Mouse (Mus musculus): ENCODE measurements around the gene Riiad1. TPM values are rescaled to one million over a fixed set of nuclear protein-coding genes. Genes with fewer than 3 reads are reported as not detected.

Gene Riiad1
- polyA plus RNA-seq, 1 experiment from 2014 or later: 6.6 TPM

DNA sequence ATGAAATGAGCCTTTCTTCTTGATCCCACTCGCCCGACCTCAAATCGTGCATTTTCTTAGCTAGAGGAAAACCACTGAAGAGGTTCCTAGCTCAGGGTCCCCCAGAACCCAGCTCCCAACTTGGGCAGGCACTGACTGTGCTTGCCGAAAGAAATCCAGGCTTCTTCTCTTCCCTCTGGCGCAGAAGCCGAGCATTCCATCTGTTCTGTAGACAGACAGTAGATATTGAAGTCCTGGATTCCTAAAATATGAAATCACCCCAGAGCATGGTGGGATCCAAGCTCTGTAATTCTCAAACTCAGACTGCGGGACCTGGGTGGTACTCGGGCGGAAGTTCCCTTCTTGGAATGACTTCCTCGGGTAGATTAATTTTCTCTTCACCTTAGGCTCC is 7.0 kb downstream of the Riiad1 start:
- Histone ChIP-seq H3K4me3 (ENCODE audit: low read depth, low read length) (no peak overlapping the region), H3K27ac (ENCODE audit: low read depth, low read length) (peak overlapping the region; percentile 66), H3K9ac (ENCODE audit: low read depth, low read length) (no peak overlapping the region), H3K9me3 (replicated peaks; ENCODE audit: control insufficient read depth, low read length) (no peaks in the 10 kb centered on the region), H3K4me1 (ENCODE audit: control insufficient read depth, insufficient read depth, low read length) (peaks cover 14% of the 10 kb centered on the region), H3K4me2 (peak overlapping the region; percentile 68), H3K27me3 (ENCODE audit: control insufficient read depth, insufficient read depth, low read length) (no peaks in the 10 kb centered on the region), H3K36me3 (ENCODE audit: control insufficient read depth, insufficient read depth, low read length) (no peaks in the 10 kb centered on the region)
- ATAC-seq (replicated peaks; ENCODE audit: insufficient number of reproducible peaks, low FRiP score, low TSS enrichment): no peak
- WGBS (ENCODE audit: insufficient replicate concordance): 41% methylated on average over 10 of the region's 10 CpGs

DNA sequence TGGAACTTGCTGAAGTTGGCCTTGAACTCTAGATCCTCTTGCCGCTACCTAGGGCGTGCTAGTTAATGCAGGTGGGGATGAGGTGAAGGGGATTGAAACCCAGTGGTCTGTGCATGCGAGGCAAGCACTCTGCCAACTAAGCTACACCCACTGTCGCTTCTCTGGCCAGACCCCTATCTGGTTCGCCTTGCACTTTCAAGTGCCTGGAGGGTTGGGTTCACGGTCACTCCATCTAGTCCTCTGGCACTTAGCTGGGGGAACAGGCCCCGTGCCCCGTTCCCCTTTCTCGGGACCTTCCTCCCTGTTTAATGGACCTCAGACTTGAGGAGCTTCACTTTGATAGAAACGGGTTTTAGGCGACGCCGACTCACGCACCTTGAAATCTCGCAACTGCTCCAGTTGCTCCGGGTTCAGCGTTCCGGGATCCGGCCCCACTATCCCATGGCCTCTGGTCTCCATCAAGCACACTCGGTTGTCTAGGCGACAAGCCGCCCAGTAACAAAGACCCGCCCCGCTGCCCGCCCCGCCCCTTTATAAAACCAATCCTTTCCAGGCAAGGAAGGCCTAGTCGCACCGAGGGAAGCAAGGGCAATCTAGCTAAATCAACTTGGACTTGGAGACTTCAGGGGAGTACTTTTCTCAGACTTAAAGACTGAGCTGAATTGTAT is 7.6 kb downstream of the Riiad1 start:
- Histone ChIP-seq H3K4me2 (peak overlapping the region; percentile 68), H3K4me1 (ENCODE audit: control insufficient read depth, insufficient read depth, low read length) (peaks cover 14% of the 10 kb centered on the region), H3K27me3 (ENCODE audit: control insufficient read depth, insufficient read depth, low read length) (no peaks in the 10 kb centered on the region), H3K27ac (ENCODE audit: low read depth, low read length) (peak overlapping the region; percentile 66), H3K9me3 (replicated peaks; ENCODE audit: control insufficient read depth, low read length) (no peaks in the 10 kb centered on the region), H3K4me3 (ENCODE audit: low read depth, low read length) (peak overlapping the region; percentile 26), H3K36me3 (ENCODE audit: control insufficient read depth, insufficient read depth, low read length) (no peaks in the 10 kb centered on the region), H3K9ac (ENCODE audit: low read depth, low read length) (peak overlapping the region; percentile 39; the same call in 1 of the 2 replicates)
- ATAC-seq (replicated peaks; ENCODE audit: insufficient number of reproducible peaks, low FRiP score, low TSS enrichment): peak; percentile 67; the same call in 1 of the 2 replicates
- 6% methylated on average over 28 of the region's 28 CpGs for WGBS (ENCODE audit: insufficient replicate concordance)

DNA sequence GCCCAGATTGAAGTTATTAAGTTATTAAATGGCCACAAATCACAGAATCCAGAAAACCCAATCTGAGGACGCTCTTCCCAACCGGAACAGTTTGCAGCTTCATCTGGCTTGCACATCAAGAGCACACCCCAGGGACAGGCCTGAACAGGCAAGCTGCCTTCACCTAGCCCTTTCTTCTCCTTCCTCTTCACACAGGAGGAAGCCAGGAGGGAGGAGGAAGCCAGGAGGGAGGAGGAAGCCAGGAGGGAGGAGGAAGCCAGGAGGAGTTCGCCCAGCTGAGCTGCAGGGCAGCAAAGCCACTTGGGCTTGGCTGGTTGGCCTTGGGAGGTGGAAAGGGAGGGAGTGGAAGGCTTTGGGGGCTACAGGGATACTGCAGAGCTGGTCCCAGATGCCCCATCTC is 11.2 kb downstream of the Riiad1 start:
- 31% methylated on average over 3 of the region's 3 CpGs for WGBS (ENCODE audit: insufficient replicate concordance)
- ATAC-seq (replicated peaks; ENCODE audit: insufficient number of reproducible peaks, low FRiP score, low TSS enrichment): no peak
- no peaks in the 10 kb centered on the region for H3K27me3 ChIP-seq (ENCODE audit: control insufficient read depth, insufficient read depth, low read length)

DNA sequence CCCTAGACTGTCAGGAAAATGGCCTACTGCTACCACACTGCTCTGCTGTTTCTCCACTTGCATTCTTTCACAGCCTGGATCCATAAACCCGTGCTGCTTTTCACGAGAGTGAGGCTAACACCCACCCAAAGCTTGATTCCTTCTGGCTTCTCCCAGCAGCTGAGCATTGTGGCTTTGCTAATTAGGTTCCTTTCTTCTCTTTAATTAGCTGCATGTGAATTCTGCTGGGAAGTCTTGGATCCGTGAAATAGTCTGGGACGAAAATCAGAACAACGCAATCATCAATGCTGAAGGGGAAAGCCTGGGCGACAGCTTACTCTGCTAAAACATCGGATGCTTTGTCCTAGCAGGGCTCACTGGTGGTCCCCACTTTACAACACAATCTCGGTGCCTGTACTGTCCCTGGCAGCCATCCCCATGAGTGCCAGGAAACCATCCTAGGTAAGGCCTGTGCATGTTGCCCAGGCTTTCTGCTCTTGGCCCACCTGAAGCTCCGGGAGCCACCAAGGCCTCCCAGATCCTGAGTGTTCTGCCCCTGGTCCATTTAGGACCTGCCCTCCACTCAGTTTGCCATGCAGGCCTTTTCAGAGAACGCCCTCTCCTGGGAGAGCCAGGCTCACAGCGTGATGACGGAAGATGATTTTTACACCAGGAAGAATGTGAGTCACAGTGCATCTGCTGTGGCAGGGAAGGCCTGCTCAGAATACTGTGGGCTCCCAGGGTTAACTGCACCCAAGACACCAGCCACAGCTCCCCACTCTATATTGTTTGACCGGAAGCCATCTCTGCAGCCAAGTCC is 14.3 kb downstream of the Riiad1 start:
- Histone ChIP-seq H3K4me1 (ENCODE audit: control insufficient read depth, insufficient read depth, low read length) (no peaks in the 10 kb centered on the region), H3K4me3 (ENCODE audit: low read depth, low read length) (no peak overlapping the region), H3K27me3 (ENCODE audit: control insufficient read depth, insufficient read depth, low read length) (no peaks in the 10 kb centered on the region), H3K4me2 (no peak overlapping the region), H3K9ac (ENCODE audit: low read depth, low read length) (no peak overlapping the region), H3K27ac (ENCODE audit: low read depth, low read length) (no peak overlapping the region), H3K9me3 (replicated peaks; ENCODE audit: control insufficient read depth, low read length) (no peaks in the 10 kb centered on the region), H3K36me3 (ENCODE audit: control insufficient read depth, insufficient read depth, low read length) (no peaks in the 10 kb centered on the region)
- no peak for ATAC-seq (replicated peaks; ENCODE audit: insufficient number of reproducible peaks, low FRiP score, low TSS enrichment)
- 68% methylated on average over 13 of the region's 13 CpGs for WGBS (ENCODE audit: insufficient replicate concordance)

More for the DNA sequence above, 11.2 kb downstream of the Riiad1 start:
- H3K9ac ChIP-seq (ENCODE audit: low read depth, low read length): no peak overlapping the region
- H3K9me3 ChIP-seq (replicated peaks; ENCODE audit: control insufficient read depth, low read length): no peaks in the 10 kb centered on the region
- no peak overlapping the region for H3K4me2 ChIP-seq
- no peak overlapping the region for H3K4me3 ChIP-seq (ENCODE audit: low read depth, low read length)
- H3K36me3 ChIP-seq (ENCODE audit: control insufficient read depth, insufficient read depth, low read length): no peaks in the 10 kb centered on the region
- peaks cover 9% of the 10 kb centered on the region for H3K4me1 ChIP-seq (ENCODE audit: control insufficient read depth, insufficient read depth, low read length)
- H3K27ac ChIP-seq (ENCODE audit: low read depth, low read length): no peak overlapping the region

DNA sequence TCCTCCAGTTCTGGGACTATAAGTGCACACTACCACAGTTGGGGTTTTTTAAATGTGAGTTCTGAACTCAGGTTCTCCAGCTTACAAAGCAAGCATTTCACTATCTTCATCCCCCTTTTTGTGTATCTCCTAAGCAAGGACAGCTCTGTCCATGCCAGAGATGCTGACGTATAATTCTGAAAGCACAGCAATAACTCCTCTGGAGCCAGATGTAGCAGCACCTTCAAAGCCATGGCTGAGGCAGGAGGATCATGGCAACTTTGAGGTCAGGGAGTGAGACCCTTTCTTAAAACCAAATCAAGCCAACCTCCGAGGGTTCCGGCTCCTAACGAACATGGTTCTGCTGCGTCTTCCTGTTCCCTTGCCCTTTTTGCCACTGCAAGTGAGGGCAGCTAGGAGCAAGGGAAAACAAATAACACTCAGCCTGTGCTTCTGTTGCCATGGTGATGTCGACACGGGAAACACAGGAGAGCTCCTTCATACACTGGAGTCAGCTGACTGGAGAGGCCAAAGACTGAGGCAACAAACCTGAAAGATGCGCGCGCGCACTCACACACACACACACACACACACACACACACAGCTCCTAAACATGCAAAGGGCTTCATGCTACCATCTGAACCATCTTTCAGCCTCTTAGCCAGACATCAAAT is 16.1 kb downstream of the Riiad1 start:
- ATAC-seq (replicated peaks; ENCODE audit: insufficient number of reproducible peaks, low FRiP score, low TSS enrichment): no peak
- Histone ChIP-seq H3K4me3 (ENCODE audit: low read depth, low read length) (no peak overlapping the region), H3K9me3 (replicated peaks; ENCODE audit: control insufficient read depth, low read length) (no peaks in the 10 kb centered on the region), H3K4me2 (no peak overlapping the region), H3K4me1 (ENCODE audit: control insufficient read depth, insufficient read depth, low read length) (no peaks in the 10 kb centered on the region), H3K9ac (ENCODE audit: low read depth, low read length) (no peak overlapping the region), H3K27me3 (ENCODE audit: control insufficient read depth, insufficient read depth, low read length) (no peaks in the 10 kb centered on the region), H3K36me3 (ENCODE audit: control insufficient read depth, insufficient read depth, low read length) (no peaks in the 10 kb centered on the region), H3K27ac (ENCODE audit: low read depth, low read length) (no peak overlapping the region)
- WGBS (ENCODE audit: insufficient replicate concordance): 54% methylated on average over 11 of the region's 11 CpGs

DNA sequence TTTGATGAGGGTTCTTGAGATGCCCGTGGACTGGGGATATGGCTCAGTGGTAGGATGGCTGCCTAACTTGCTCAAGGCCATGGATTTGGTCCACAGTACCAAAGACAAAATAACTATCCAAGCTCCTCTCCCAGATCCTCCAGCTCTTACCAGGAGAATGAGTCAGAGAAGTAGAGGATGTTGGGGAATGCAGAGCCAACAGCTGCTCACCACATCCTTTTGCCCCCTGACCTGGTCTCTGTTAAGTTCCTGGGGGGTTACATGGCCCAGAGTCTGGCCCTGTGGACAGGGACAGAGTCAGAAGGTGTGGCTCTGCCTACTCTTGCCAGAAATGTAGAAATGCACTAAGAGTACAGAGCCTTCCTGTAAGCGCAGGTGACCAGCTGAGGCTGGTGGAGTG is 20.3 kb downstream of the Riiad1 start:
- Histone ChIP-seq H3K9ac (ENCODE audit: low read depth, low read length) (no peak overlapping the region), H3K9me3 (replicated peaks; ENCODE audit: control insufficient read depth, low read length) (no peaks in the 10 kb centered on the region), H3K4me2 (no peak overlapping the region), H3K27ac (ENCODE audit: low read depth, low read length) (no peak overlapping the region), H3K36me3 (ENCODE audit: control insufficient read depth, insufficient read depth, low read length) (no peaks in the 10 kb centered on the region), H3K4me3 (ENCODE audit: low read depth, low read length) (no peak overlapping the region), H3K4me1 (ENCODE audit: control insufficient read depth, insufficient read depth, low read length) (no peaks in the 10 kb centered on the region), H3K27me3 (ENCODE audit: control insufficient read depth, insufficient read depth, low read length) (no peaks in the 10 kb centered on the region; the same call in 1 of the 2 replicates)
- WGBS (ENCODE audit: insufficient replicate concordance): 94% methylated on average over 2 of the region's 2 CpGs
- no peak for ATAC-seq (replicated peaks; ENCODE audit: insufficient number of reproducible peaks, low FRiP score, low TSS enrichment)

DNA sequence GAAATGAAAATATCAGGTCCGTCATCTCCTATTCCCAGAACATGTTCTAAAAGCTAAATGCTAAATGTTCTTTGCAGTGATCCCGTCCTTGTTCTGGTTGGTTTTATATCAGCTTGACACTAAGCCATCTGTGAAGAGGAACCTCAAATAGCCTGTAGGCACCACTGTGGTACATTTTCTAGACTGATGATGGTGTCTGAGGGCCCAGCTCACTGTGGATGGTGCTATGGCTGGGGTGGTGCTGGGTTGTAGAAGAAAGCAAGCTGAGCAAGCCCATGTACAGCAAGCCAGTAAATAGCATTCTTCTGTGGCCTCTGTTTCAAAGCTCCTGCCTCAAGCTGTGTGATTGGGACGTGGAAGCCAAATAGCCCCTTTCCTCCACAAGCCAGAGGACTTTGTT is 23.1 kb downstream of the Riiad1 start:
- H3K36me3 ChIP-seq (ENCODE audit: control insufficient read depth, insufficient read depth, low read length): no peaks in the 10 kb centered on the region
- H3K27me3 ChIP-seq (ENCODE audit: control insufficient read depth, insufficient read depth, low read length): no peaks in the 10 kb centered on the region; the same call in 1 of the 2 replicates
- no peaks in the 10 kb centered on the region for H3K9me3 ChIP-seq (replicated peaks; ENCODE audit: control insufficient read depth, low read length)
- 66% methylated on average over 3 of the region's 3 CpGs for WGBS (ENCODE audit: insufficient replicate concordance)
- H3K4me3 ChIP-seq (ENCODE audit: low read depth, low read length): no peak overlapping the region
- H3K27ac ChIP-seq (ENCODE audit: low read depth, low read length): no peak overlapping the region
- H3K4me2 ChIP-seq: peak overlapping the region; percentile 65
- no peaks in the 10 kb centered on the region for H3K4me1 ChIP-seq (ENCODE audit: control insufficient read depth, insufficient read depth, low read length)
- no peak for ATAC-seq (replicated peaks; ENCODE audit: insufficient number of reproducible peaks, low FRiP score, low TSS enrichment)
- H3K9ac ChIP-seq (ENCODE audit: low read depth, low read length): no peak overlapping the region

DNA sequence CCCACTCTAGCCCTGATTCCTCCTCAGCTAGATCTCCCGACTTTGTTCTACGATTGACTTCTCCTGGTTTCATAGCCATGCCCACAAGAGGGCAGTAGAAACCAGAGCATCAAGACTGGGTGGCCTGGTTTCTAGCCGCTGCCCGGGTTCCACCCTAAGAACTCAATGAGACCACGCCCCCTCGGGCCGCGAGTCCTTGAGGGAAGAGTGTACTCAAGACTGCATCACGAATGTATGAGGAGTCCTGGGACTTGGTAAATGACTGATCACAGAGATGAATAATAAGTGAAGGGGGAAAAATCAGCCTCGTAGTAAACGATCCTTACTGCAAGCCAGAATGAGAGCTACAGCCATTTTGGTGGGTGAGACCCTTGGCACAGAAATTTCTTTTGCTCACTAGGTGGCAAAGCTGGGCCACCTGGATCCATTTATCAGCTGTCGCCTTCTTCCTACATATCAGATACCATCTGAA is 23.6 kb downstream of the Riiad1 start:
- Histone ChIP-seq H3K27ac (ENCODE audit: low read depth, low read length) (no peak overlapping the region), H3K4me2 (peak overlapping the region; percentile 65), H3K4me3 (ENCODE audit: low read depth, low read length) (peak overlapping the region; percentile 37), H3K4me1 (ENCODE audit: control insufficient read depth, insufficient read depth, low read length) (no peaks in the 10 kb centered on the region), H3K36me3 (ENCODE audit: control insufficient read depth, insufficient read depth, low read length) (no peaks in the 10 kb centered on the region), H3K9ac (ENCODE audit: low read depth, low read length) (0 out of 2 replicates have a peak overlapping the region, but pooled peaks have one; percentile 22), H3K27me3 (ENCODE audit: control insufficient read depth, insufficient read depth, low read length) (no peaks in the 10 kb centered on the region; the same call in 1 of the 2 replicates), H3K9me3 (replicated peaks; ENCODE audit: control insufficient read depth, low read length) (no peaks in the 10 kb centered on the region)
- WGBS (ENCODE audit: insufficient replicate concordance): 2% methylated on average over 12 of the region's 12 CpGs
- peak; percentile 65 for ATAC-seq (replicated peaks; ENCODE audit: insufficient number of reproducible peaks, low FRiP score, low TSS enrichment)
